Mouse (Mus musculus): ENCODE measurements around the gene Mrap2.

DNA sequence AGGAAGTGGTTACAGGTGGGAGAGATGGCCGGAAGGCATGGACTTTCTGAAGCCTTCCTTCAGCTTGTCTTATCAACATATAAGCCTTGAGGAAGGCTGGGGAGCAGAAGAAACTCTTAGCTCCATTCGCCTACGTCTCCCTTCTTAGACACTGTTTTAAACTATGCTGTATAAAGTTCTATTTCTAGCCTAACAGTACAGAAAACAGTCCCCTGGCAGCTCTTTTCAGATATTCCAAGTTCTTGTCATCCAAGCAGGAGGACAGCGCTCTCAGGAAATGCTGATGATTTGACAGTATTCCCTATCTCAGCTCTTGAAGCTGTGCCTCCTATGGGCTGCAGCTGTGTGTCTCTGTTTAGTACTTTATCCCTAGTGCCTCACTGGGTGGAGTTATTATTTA is 56.8 kb downstream of the Mrap2 start:
- TF ChIP-seq POLR2A (IDR thresholded peaks at IDR 0.05; ENCODE audit: extremely low read depth, insufficient read depth, low read length) = no peak
- TF ChIP-seq CTCF (IDR thresholded peaks at IDR 0.05; ENCODE audit: extremely low read depth, insufficient read depth, low read length) = no peak

Data from cortical plate, adult 2 months (tissue).